ENCODE assay signal across 8 mouse cellular contexts in the genomic region with DNA sequence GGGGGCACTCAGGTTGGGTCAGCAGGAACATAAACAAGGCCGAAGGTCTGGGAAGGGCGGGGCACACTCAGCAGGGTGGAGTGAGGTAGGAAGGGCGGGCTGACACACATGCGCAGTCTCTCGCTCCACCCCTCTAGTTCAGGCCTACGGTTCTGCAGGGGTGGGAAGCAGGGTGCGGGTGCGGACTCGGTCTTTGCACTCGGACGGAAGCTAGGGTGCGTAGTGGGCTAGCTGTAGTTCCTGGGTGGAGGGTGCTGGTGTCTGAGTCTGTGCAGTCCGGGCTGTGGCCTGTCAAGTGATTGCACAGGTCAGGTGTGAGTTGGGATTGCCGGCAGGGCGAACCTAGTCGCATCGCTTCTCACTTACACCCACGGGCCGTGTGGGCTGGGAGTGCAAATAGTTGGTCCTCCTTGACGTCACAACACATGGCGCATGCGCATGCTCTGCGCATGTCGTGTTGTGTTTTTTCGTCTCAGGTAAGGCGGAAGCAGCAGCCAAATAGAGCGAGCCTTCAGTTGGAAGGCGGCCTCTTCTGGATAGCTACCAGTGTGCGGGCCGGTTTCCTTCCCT. TPM values are rescaled to one million over a fixed set of nuclear protein-coding genes. Genes with fewer than 3 reads are reported as not detected.
DNase-seq lines count a peak whose midpoint lies in the region; ATAC-seq lines count a peak whose summit lies in the region.

No protein-coding gene starts in this region.

- peaks cover 15% of the 10 kb centered on the region for H3K36me3 ChIP-seq in intestine, embryonic 14.5 days (ENCODE audit: control insufficient read depth, insufficient read depth, low read length)

- peak; percentile 97 for ATAC-seq in intestine, embryonic 14.5 days (replicated peaks; ENCODE audit: low FRiP score, low TSS enrichment, low read depth)

- peak overlapping the region; percentile 72 for H3K9ac ChIP-seq in intestine, embryonic 14.5 days (ENCODE audit: low read length)

- H3K4me3 ChIP-seq in intestine, embryonic 14.5 days (ENCODE audit: low read depth, low read length) = peak overlapping the region; percentile 64

- WGBS in intestine, embryonic 14.5 days = 1% methylated on average over 30 of the region's 30 CpGs

- no peaks in the 10 kb centered on the region for H3K9me3 ChIP-seq in intestine, embryonic 14.5 days (ENCODE audit: control insufficient read depth, low read length)

- H3K27ac ChIP-seq in intestine, embryonic 14.5 days (ENCODE audit: low read depth) = peak overlapping the region; percentile 92

- peaks cover 15% of the 10 kb centered on the region; the same call in 1 of the 2 replicates for H3K4me1 ChIP-seq in intestine, embryonic 14.5 days (replicated peaks; ENCODE audit: control insufficient read depth, insufficient read depth, low read length)

- DNase-seq in adrenal gland, adult 18-20 months (ENCODE audit: low spot score in 2 of 2) = peak; percentile 87 to 92
- peak; percentile 95 for DNase-seq in embryo, embryonic 11 days
- peak; percentile 94 for DNase-seq in gastrocnemius, postnatal 25 days
- DNase-seq in intestine, embryonic 14.5 days (ENCODE audit: low spot score) = peak; percentile 97
- DNase-seq in left cerebral cortex, postnatal 14 days (ENCODE audit: low spot score in 2 of 2) = peak; percentile 96 to 97
- DNase-seq in mesoderm, embryonic 11.5 days (ENCODE audit: low read depth, low spot score) = peak; percentile 97
- peak; percentile 96 to 97 for DNase-seq in right cerebral cortex, postnatal 36 days (ENCODE audit: low spot score in 2 of 2)
- peak; percentile 96 for DNase-seq in yolk sac, embryonic 10.5 days (ENCODE audit: low spot score)

- H3K27me3 ChIP-seq in intestine, embryonic 14.5 days (replicated peaks; ENCODE audit: control insufficient read depth, insufficient read depth, low read length) = no peaks in the 10 kb centered on the region

- intact Hi-C loops in left cerebral cortex, postnatal 14 days (cut with DNase I) = no loop called here

- H3K4me2 ChIP-seq in intestine, embryonic 14.5 days (ENCODE audit: low read length) = peak overlapping the region; percentile 94

RNA-seq across cellular contexts. Expression of a gene that starts 0.5 kb away (rescaled TPM):
- 10 to 100 TPM; 50.8 to 68.1 TPM for total RNA-seq in adrenal gland, adult 18-20 months (2021)
- total RNA-seq in gastrocnemius, postnatal 25 days (2021) = 10 to 100 TPM; 18.4 to 23.1 TPM
- polyA plus RNA-seq in intestine, embryonic 14.5 days (2014; fragmentation: Nextera tagmentation; extraction: Ambion mirVana) = 13.5 and 14.8 TPM in 2 replicates
- 10 to 100 TPM in 1 of 2 experiments, 1 to 10 TPM in 1; 10.0 to 11.8 TPM for total RNA-seq in left cerebral cortex, postnatal 14 days (2021)

RNA-seq across cellular contexts. Expression of a gene that starts 21.4 kb away (rescaled TPM):
- 10 to 100 TPM; 16.4 to 16.9 TPM for total RNA-seq in adrenal gland, adult 18-20 months (2021)
- 1 to 10 TPM; 3.1 TPM for total RNA-seq in gastrocnemius, postnatal 25 days (2021)
- 19.7 and 23.2 TPM in 2 replicates for polyA plus RNA-seq in intestine, embryonic 14.5 days (2014; fragmentation: Nextera tagmentation; extraction: Ambion mirVana)
- total RNA-seq in left cerebral cortex, postnatal 14 days (2021) = 1 to 10 TPM; 7.3 to 9.1 TPM

RNA-seq across cellular contexts. Expression of a gene that starts 23.5 kb away (rescaled TPM):
- 10 to 100 TPM; 54.6 to 57.5 TPM for total RNA-seq in adrenal gland, adult 18-20 months (2021)
- total RNA-seq in gastrocnemius, postnatal 25 days (2021) = 10 to 100 TPM; 15.7 to 16.4 TPM
- polyA plus RNA-seq in intestine, embryonic 14.5 days (2014; fragmentation: Nextera tagmentation; extraction: Ambion mirVana) = 272 and 288 TPM in 2 replicates
- 10 to 100 TPM; 58.6 to 61.5 TPM for total RNA-seq in left cerebral cortex, postnatal 14 days (2021)

RNA-seq across cellular contexts. Expression of a gene that starts 35.9 kb away (rescaled TPM):
- not detected for total RNA-seq in adrenal gland, adult 18-20 months (2021)
- total RNA-seq in gastrocnemius, postnatal 25 days (2021) = not detected
- 0.09 and 0.19 TPM in 2 replicates for polyA plus RNA-seq in intestine, embryonic 14.5 days (2014; fragmentation: Nextera tagmentation; extraction: Ambion mirVana)
- total RNA-seq in left cerebral cortex, postnatal 14 days (2021) = under 1 TPM in 1 of 2 experiments, not detected in 1; 0.15 TPM

Comparison
In these comparisons a context has a peak if more than half of its experiments do, and no peak if none do; other contexts are left out.
1. Peak in every context shown above with its lines: DNase-seq, ATAC-seq, H3K4me3 ChIP-seq and H3K27ac ChIP-seq.